Mouse (Mus musculus): Measurements from ENCODE around the gene Atp8a2.
A peak's percentile ranks its signal among the peaks of the same experiment; 100 is the strongest.

The Atp8a2 gene

GRCm38 (mm10) chr14:60148893-60149292 lies 48.1 kb downstream of the Atp8a2 start:
- DNase-seq: no peak

GRCm38 (mm10) chr14:60143234-60143633 lies 53.7 kb downstream of the Atp8a2 start:
- DNase-seq: no peak

- no peak for DNase-seq
These were observed 58.6 kb downstream of the Atp8a2 start for GRCm38 (mm10) chr14:60138339-60138738.

GRCm38 (mm10) chr14:60137812-60138211 lies 59.2 kb downstream of the Atp8a2 start:
- no peak for DNase-seq

- no peak for DNase-seq
These were observed 61.2 kb downstream of the Atp8a2 start for GRCm38 (mm10) chr14:60135801-60136200.

GRCm38 (mm10) chr14:60134720-60135119 lies 62.3 kb downstream of the Atp8a2 start:
- no peak for DNase-seq

GRCm38 (mm10) chr14:60131196-60131876 lies 65.6 kb downstream of the Atp8a2 start:
- DNase-seq: no peak

GRCm38 (mm10) chr14:60129564-60129963 lies 67.4 kb downstream of the Atp8a2 start:
- DNase-seq: no peak

- no peak for DNase-seq
These were observed 71.8 kb downstream of the Atp8a2 start for GRCm38 (mm10) chr14:60125202-60125601.

- DNase-seq: no peak
These were observed 75.4 kb downstream of the Atp8a2 start for GRCm38 (mm10) chr14:60121572-60121971.

- no peak for DNase-seq
These were observed 79.0 kb downstream of the Atp8a2 start for GRCm38 (mm10) chr14:60117792-60118585.

GRCm38 (mm10) chr14:60086808-60087725 lies 109.9 kb downstream of the Atp8a2 start:
- peak; percentile 15 to 29 for DNase-seq

GRCm38 (mm10) chr14:60086254-60086807 lies 110.6 kb downstream of the Atp8a2 start:
- DNase-seq: no peak

GRCm38 (mm10) chr14:60082771-60083170 lies 114.2 kb downstream of the Atp8a2 start:
- DNase-seq: no peak

GRCm38 (mm10) chr14:60072496-60072895 lies 124.5 kb downstream of the Atp8a2 start:
- no peak for DNase-seq

GRCm38 (mm10) chr14:60065186-60065585 lies 131.8 kb downstream of the Atp8a2 start:
- DNase-seq: no peak

- DNase-seq: no peak
These were observed 136.0 kb downstream of the Atp8a2 start for GRCm38 (mm10) chr14:60061023-60061422.

GRCm38 (mm10) chr14:60058867-60059266 lies 138.1 kb downstream of the Atp8a2 start:
- DNase-seq: no peak

- DNase-seq: peak in 1 of 2 experiments; percentile 25
These were observed 141.7 kb downstream of the Atp8a2 start for GRCm38 (mm10) chr14:60055231-60055630.

- no peak for DNase-seq
These were observed 166.3 kb downstream of the Atp8a2 start for GRCm38 (mm10) chr14:60030666-60031065.

- no peak for DNase-seq
These were observed 169.8 kb downstream of the Atp8a2 start for GRCm38 (mm10) chr14:60027139-60027538.

- peak; percentile 72 to 83 for DNase-seq
These were observed 170.3 kb downstream of the Atp8a2 start for GRCm38 (mm10) chr14:60026647-60027046.

- DNase-seq: peak; percentile 63 to 84
These were observed 181.1 kb downstream of the Atp8a2 start for GRCm38 (mm10) chr14:60015891-60016290.
